Mouse (Mus musculus): ENCODE data around the gene Baz1b. TPM values are rescaled to one million over a fixed set of nuclear protein-coding genes. Genes with fewer than 3 reads are reported as not detected.

Baz1b gene
- polyA plus RNA-seq, 1 experiment from 2014 or later: 14.3 TPM

GRCm38 (mm10) chr5:135251079-135251454 lies 64.0 kb downstream of the Baz1b start, which contains the start of gene Fzd9:
Gene Fzd9, minus strand, starts transcription at chr5:135251230.
- Histone ChIP-seq H3K9me3 (replicated peaks; ENCODE audit: control insufficient read depth, low read length) (no peaks in the 10 kb centered on the region), H3K9ac (ENCODE audit: low read depth, low read length) (peak within 1 kb of the TSS; percentile 31; the same call in 1 of the 2 replicates), H3K36me3 (ENCODE audit: control insufficient read depth, insufficient read depth) (peaks cover 6% of the 10 kb centered on the region), H3K27me3 (ENCODE audit: control insufficient read depth, insufficient read depth, low read depth, low read length) (peaks cover 24% of the 10 kb centered on the region), H3K27ac (ENCODE audit: low read length) (no peak within 1 kb of the TSS), H3K4me2 (ENCODE audit: low read depth, low read length) (peak within 1 kb of the TSS; percentile 85), H3K4me1 (ENCODE audit: control insufficient read depth, low read depth, low read length) (peaks cover 11% of the 10 kb centered on the region), H3K4me3 (ENCODE audit: low read depth, low read length) (peak within 1 kb of the TSS; percentile 58)
- peak; percentile 88 for ATAC-seq (ENCODE audit: low read depth)
- under 1% methylated on average over 51 of the region's 51 CpGs for WGBS (ENCODE audit: insufficient replicate concordance)

- WGBS (ENCODE audit: insufficient replicate concordance): 29% methylated on average over 12 of the region's 12 CpGs
- H3K27ac ChIP-seq (ENCODE audit: low read length): no peak overlapping the region
- peaks cover 11% of the 10 kb centered on the region for H3K4me1 ChIP-seq (ENCODE audit: control insufficient read depth, low read depth, low read length)
- H3K9ac ChIP-seq (ENCODE audit: low read depth, low read length): no peak overlapping the region
- no peak for ATAC-seq (ENCODE audit: low read depth)
- H3K9me3 ChIP-seq (replicated peaks; ENCODE audit: control insufficient read depth, low read length): no peaks in the 10 kb centered on the region
- no peak overlapping the region for H3K4me2 ChIP-seq (ENCODE audit: low read depth, low read length)
- H3K36me3 ChIP-seq (ENCODE audit: control insufficient read depth, insufficient read depth): no peaks in the 10 kb centered on the region
- H3K4me3 ChIP-seq (ENCODE audit: low read depth, low read length): no peak overlapping the region
- H3K27me3 ChIP-seq (ENCODE audit: control insufficient read depth, insufficient read depth, low read depth, low read length): peaks cover 24% of the 10 kb centered on the region
Measured at GRCm38 (mm10) chr5:135253741-135254401, 66.8 kb downstream of the Baz1b start.

GRCm38 (mm10) chr5:135256166-135256565 lies 69.1 kb downstream of the Baz1b start:
- no peak for ATAC-seq (ENCODE audit: low read depth)
- no peak overlapping the region for H3K9ac ChIP-seq (ENCODE audit: low read depth, low read length)
- H3K27me3 ChIP-seq (ENCODE audit: control insufficient read depth, insufficient read depth, low read depth, low read length): peaks cover under 1% of the 10 kb centered on the region
- H3K27ac ChIP-seq (ENCODE audit: low read length): no peak overlapping the region
- no peaks in the 10 kb centered on the region; the same call in 1 of the 2 replicates for H3K4me1 ChIP-seq (ENCODE audit: control insufficient read depth, low read depth, low read length)
- no peak overlapping the region for H3K4me3 ChIP-seq (ENCODE audit: low read depth, low read length)
- no peaks in the 10 kb centered on the region for H3K9me3 ChIP-seq (replicated peaks; ENCODE audit: control insufficient read depth, low read length)
- no peak overlapping the region for H3K4me2 ChIP-seq (ENCODE audit: low read depth, low read length)
- 67% methylated on average over 3 of the region's 3 CpGs for WGBS (ENCODE audit: insufficient replicate concordance)
- H3K36me3 ChIP-seq (ENCODE audit: control insufficient read depth, insufficient read depth): no peaks in the 10 kb centered on the region

- Histone ChIP-seq H3K4me1 (ENCODE audit: control insufficient read depth, low read depth, low read length) (no peaks in the 10 kb centered on the region), H3K9ac (ENCODE audit: low read depth, low read length) (no peak overlapping the region), H3K27ac (ENCODE audit: low read length) (no peak overlapping the region), H3K9me3 (replicated peaks; ENCODE audit: control insufficient read depth, low read length) (no peaks in the 10 kb centered on the region), H3K4me2 (ENCODE audit: low read depth, low read length) (no peak overlapping the region), H3K36me3 (ENCODE audit: control insufficient read depth, insufficient read depth) (no peaks in the 10 kb centered on the region), H3K4me3 (ENCODE audit: low read depth, low read length) (no peak overlapping the region), H3K27me3 (ENCODE audit: control insufficient read depth, insufficient read depth, low read depth, low read length) (no peaks in the 10 kb centered on the region)
- 68% methylated on average over 12 of the region's 12 CpGs for WGBS (ENCODE audit: insufficient replicate concordance)
- ATAC-seq (ENCODE audit: low read depth): no peak
Measured at GRCm38 (mm10) chr5:135257559-135257958, 70.5 kb downstream of the Baz1b start.

- Histone ChIP-seq H3K27me3 (ENCODE audit: control insufficient read depth, insufficient read depth, low read depth, low read length) (no peaks in the 10 kb centered on the region), H3K4me1 (ENCODE audit: control insufficient read depth, low read depth, low read length) (no peaks in the 10 kb centered on the region), H3K9me3 (replicated peaks; ENCODE audit: control insufficient read depth, low read length) (no peaks in the 10 kb centered on the region), H3K27ac (ENCODE audit: low read length) (no peak overlapping the region), H3K4me2 (ENCODE audit: low read depth, low read length) (no peak overlapping the region), H3K36me3 (ENCODE audit: control insufficient read depth, insufficient read depth) (no peaks in the 10 kb centered on the region), H3K4me3 (ENCODE audit: low read depth, low read length) (no peak overlapping the region), H3K9ac (ENCODE audit: low read depth, low read length) (no peak overlapping the region)
- ATAC-seq (ENCODE audit: low read depth): no peak
- 62% methylated on average over 30 of the region's 30 CpGs for WGBS (ENCODE audit: insufficient replicate concordance)
Measured at GRCm38 (mm10) chr5:135258280-135259150, 71.5 kb downstream of the Baz1b start.

GRCm38 (mm10) chr5:135263866-135264503 lies 76.9 kb downstream of the Baz1b start:
- ATAC-seq (ENCODE audit: low read depth): no peak
- Histone ChIP-seq H3K9me3 (replicated peaks; ENCODE audit: control insufficient read depth, low read length) (no peaks in the 10 kb centered on the region), H3K36me3 (ENCODE audit: control insufficient read depth, insufficient read depth) (no peaks in the 10 kb centered on the region), H3K4me2 (ENCODE audit: low read depth, low read length) (peak overlapping the region; percentile 28), H3K27me3 (ENCODE audit: control insufficient read depth, insufficient read depth, low read depth, low read length) (no peaks in the 10 kb centered on the region), H3K4me3 (ENCODE audit: low read depth, low read length) (no peak overlapping the region), H3K27ac (ENCODE audit: low read length) (no peak overlapping the region), H3K9ac (ENCODE audit: low read depth, low read length) (no peak overlapping the region), H3K4me1 (ENCODE audit: control insufficient read depth, low read depth, low read length) (no peaks in the 10 kb centered on the region)
- WGBS (ENCODE audit: insufficient replicate concordance): 8% methylated on average over 17 of the region's 17 CpGs

- ATAC-seq (ENCODE audit: low read depth): 0 out of 2 replicates have a peak, but pooled peaks have one; percentile 7
- H3K4me2 ChIP-seq (ENCODE audit: low read depth, low read length): peak overlapping the region; percentile 28; the same call in 1 of the 2 replicates
Measured at GRCm38 (mm10) chr5:135264548-135264947, 77.5 kb downstream of the Baz1b start.

GRCm38 (mm10) chr5:135269451-135269850 lies 82.4 kb downstream of the Baz1b start:
- Histone ChIP-seq H3K4me3 (ENCODE audit: low read depth, low read length) (no peak overlapping the region), H3K9ac (ENCODE audit: low read depth, low read length) (no peak overlapping the region), H3K36me3 (ENCODE audit: control insufficient read depth, insufficient read depth) (no peaks in the 10 kb centered on the region), H3K9me3 (replicated peaks; ENCODE audit: control insufficient read depth, low read length) (no peaks in the 10 kb centered on the region), H3K27me3 (ENCODE audit: control insufficient read depth, insufficient read depth, low read depth, low read length) (no peaks in the 10 kb centered on the region), H3K27ac (ENCODE audit: low read length) (no peak overlapping the region), H3K4me2 (ENCODE audit: low read depth, low read length) (no peak overlapping the region), H3K4me1 (ENCODE audit: control insufficient read depth, low read depth, low read length) (no peaks in the 10 kb centered on the region)
- 54% methylated on average over 8 of the region's 8 CpGs for WGBS (ENCODE audit: insufficient replicate concordance)
- ATAC-seq (ENCODE audit: low read depth): no peak

More at GRCm38 (mm10) chr5:135264548-135264947, 77.5 kb downstream of the Baz1b start:
- 8% methylated on average over 9 of the region's 9 CpGs for WGBS (ENCODE audit: insufficient replicate concordance)
- no peaks in the 10 kb centered on the region for H3K4me1 ChIP-seq (ENCODE audit: control insufficient read depth, low read depth, low read length)
- H3K9ac ChIP-seq (ENCODE audit: low read depth, low read length): no peak overlapping the region
- H3K4me3 ChIP-seq (ENCODE audit: low read depth, low read length): no peak overlapping the region
- no peak overlapping the region for H3K27ac ChIP-seq (ENCODE audit: low read length)
- H3K27me3 ChIP-seq (ENCODE audit: control insufficient read depth, insufficient read depth, low read depth, low read length): no peaks in the 10 kb centered on the region
- H3K36me3 ChIP-seq (ENCODE audit: control insufficient read depth, insufficient read depth): no peaks in the 10 kb centered on the region
- H3K9me3 ChIP-seq (replicated peaks; ENCODE audit: control insufficient read depth, low read length): no peaks in the 10 kb centered on the region
